Mouse (Mus musculus) small intestine, adult 2 months (tissue): ENCODE data around the gene Il34. TPM values are rescaled to one million over a fixed set of nuclear protein-coding genes. Genes with fewer than 3 reads are reported as not detected.

Source experiments
- H3K27ac ChIP-seq: fragments of 200-500 bp; 2 replicates; pipeline ENCODE4 v1.5.1; 2012; ENCODE audit warnings: low read depth, low read length, control low read depth, inconsistent platforms; ENCODE audit not compliant: insufficient read depth
- H3K27me3 ChIP-seq: fragments of 200-500 bp; 2 replicates; pipeline ENCODE4 v1.6.1; 2012; ENCODE audit warnings: mild to moderate bottlenecking, moderate library complexity, low read length, inconsistent platforms; ENCODE audit not compliant: control insufficient read depth, insufficient read depth
- H3K36me3 ChIP-seq: fragments of 200-500 bp; 2 replicates; pipeline ENCODE4 v1.6.1; 2012; ENCODE audit warnings: mild to moderate bottlenecking, low read length, control low read depth, inconsistent platforms; ENCODE audit not compliant: control insufficient read depth, insufficient read depth
- H3K4me1 ChIP-seq: fragments of 200-500 bp; 2 replicates; pipeline ENCODE4 v1.6.1; 2012; ENCODE audit warnings: low read length, inconsistent platforms, mixed read lengths; ENCODE audit not compliant: control insufficient read depth, insufficient read depth, insufficient read length
- H3K4me3 ChIP-seq: fragments of 200-500 bp; 2 replicates; pipeline ENCODE4 v1.5.1; 2012; ENCODE audit warnings: low read depth, mild to moderate bottlenecking, control low read depth, inconsistent platforms, low read length, moderate library complexity
- CTCF ChIP-seq: fragments of 200-500 bp; IDR thresholded peaks from 2 replicates; pipeline ENCODE4 v1.5.1; 2012; ENCODE audit warnings: low read depth, mild to moderate bottlenecking, control low read depth, inconsistent platforms, low read length, moderate library complexity, mixed read lengths; ENCODE audit not compliant: insufficient replicate concordance, insufficient read length; ENCODE audit errors: extremely low read depth
- POLR2A ChIP-seq: fragments of 200-500 bp; IDR thresholded peaks from 2 replicates; pipeline ENCODE4 v1.6.1; 2012; ENCODE audit warnings: low read depth, mild to moderate bottlenecking, control low read depth, inconsistent platforms, low read length, moderate library complexity
- WGBS: fragments of 180-500 bp; shearing (Covaris S2); methylation state at CpG from one replicate; pipeline ENCODE4 v1.1.7; 2018; 5-methylcytosine and 5-hydroxymethylcytosine counted together
- polyA plus RNA-seq: library from polyadenylated mRNA; depleted of rRNA; stranded (reverse); fragments of >200 nt; gene quantifications from 2 replicates; pipeline ENCODE4 v1.2.3, GENCODE M21; 2012

Gene Il34
- polyA plus RNA-seq, 1 experiment: 16.7 TPM

- no peaks in the 10 kb centered on the region for H3K36me3 ChIP-seq
- H3K27ac ChIP-seq: no peak overlapping the region
- WGBS: 16% methylated on average over 13 of the region's 13 CpGs
- no peaks in the 10 kb centered on the region for H3K27me3 ChIP-seq
- H3K4me1 ChIP-seq: no peaks in the 10 kb centered on the region
- TF ChIP-seq POLR2A: no peak
- no peak for TF ChIP-seq CTCF
- H3K4me3 ChIP-seq: no peak overlapping the region
Observed at GRCm38 (mm10) chr8:110750269-110750668, 55.5 kb downstream of the Il34 start.

- Histone ChIP-seq H3K36me3 (no peaks in the 10 kb centered on the region), H3K27me3 (no peaks in the 10 kb centered on the region), H3K27ac (no peak overlapping the region), H3K4me3 (no peak overlapping the region), H3K4me1 (no peaks in the 10 kb centered on the region)
- WGBS: 57% methylated on average over 10 of the region's 10 CpGs
- TF ChIP-seq POLR2A: no peak
- TF ChIP-seq CTCF: peak; percentile 28; the same call in 1 of the 2 replicates
Observed at GRCm38 (mm10) chr8:110749500-110750170, 56.1 kb downstream of the Il34 start.

GRCm38 (mm10) chr8:110746661-110747060, 59.1 kb downstream of the Il34 start:
- Histone ChIP-seq H3K36me3 (no peaks in the 10 kb centered on the region), H3K27ac (no peak overlapping the region), H3K27me3 (no peaks in the 10 kb centered on the region), H3K4me3 (no peak overlapping the region), H3K4me1 (no peaks in the 10 kb centered on the region)
- TF ChIP-seq CTCF (no peak), POLR2A (no peak)
- WGBS: 71% methylated on average over 9 of the region's 9 CpGs

GRCm38 (mm10) chr8:110745162-110745561, 60.6 kb downstream of the Il34 start:
- no peak overlapping the region for H3K27ac ChIP-seq
- no peaks in the 10 kb centered on the region for H3K36me3 ChIP-seq
- 95% methylated on average over 10 of the region's 10 CpGs for WGBS
- no peaks in the 10 kb centered on the region for H3K27me3 ChIP-seq
- TF ChIP-seq CTCF: no peak
- no peak for TF ChIP-seq POLR2A
- H3K4me1 ChIP-seq: no peaks in the 10 kb centered on the region
- H3K4me3 ChIP-seq: no peak overlapping the region

- Histone ChIP-seq H3K27me3 (no peaks in the 10 kb centered on the region), H3K36me3 (no peaks in the 10 kb centered on the region; the same call in 1 of the 2 replicates), H3K4me3 (no peak overlapping the region), H3K4me1 (no peaks in the 10 kb centered on the region), H3K27ac (no peak overlapping the region)
- 79% methylated on average over 5 of the region's 5 CpGs for WGBS
- TF ChIP-seq POLR2A (no peak), CTCF (no peak)
Observed at GRCm38 (mm10) chr8:110742452-110742818, 63.3 kb downstream of the Il34 start.

GRCm38 (mm10) chr8:110741816-110742451, 63.8 kb downstream of the Il34 start:
- Histone ChIP-seq H3K4me3 (no peak overlapping the region), H3K4me1 (no peaks in the 10 kb centered on the region), H3K27me3 (no peaks in the 10 kb centered on the region), H3K27ac (no peak overlapping the region), H3K36me3 (no peaks in the 10 kb centered on the region; the same call in 1 of the 2 replicates)
- 81% methylated on average over 15 of the region's 15 CpGs for WGBS
- TF ChIP-seq CTCF (no peak), POLR2A (no peak)

GRCm38 (mm10) chr8:110740629-110741175, 65.0 kb downstream of the Il34 start:
- 82% methylated on average over 5 of the region's 5 CpGs for WGBS
- no peak for TF ChIP-seq POLR2A
- TF ChIP-seq CTCF: no peak
- no peaks in the 10 kb centered on the region for H3K4me1 ChIP-seq
- no peak overlapping the region for H3K27ac ChIP-seq
- no peaks in the 10 kb centered on the region; the same call in 1 of the 2 replicates for H3K36me3 ChIP-seq
- no peak overlapping the region for H3K4me3 ChIP-seq
- H3K27me3 ChIP-seq: no peaks in the 10 kb centered on the region
